Mouse (Mus musculus): ENCODE measurements at regions not wholly inside any gene's neighbourhood (a gene's known extent, or its start where the extent isn't known, plus 50 kb on each side); places are given as distances from the start of the nearest gene placed in this dataset.

DNA sequence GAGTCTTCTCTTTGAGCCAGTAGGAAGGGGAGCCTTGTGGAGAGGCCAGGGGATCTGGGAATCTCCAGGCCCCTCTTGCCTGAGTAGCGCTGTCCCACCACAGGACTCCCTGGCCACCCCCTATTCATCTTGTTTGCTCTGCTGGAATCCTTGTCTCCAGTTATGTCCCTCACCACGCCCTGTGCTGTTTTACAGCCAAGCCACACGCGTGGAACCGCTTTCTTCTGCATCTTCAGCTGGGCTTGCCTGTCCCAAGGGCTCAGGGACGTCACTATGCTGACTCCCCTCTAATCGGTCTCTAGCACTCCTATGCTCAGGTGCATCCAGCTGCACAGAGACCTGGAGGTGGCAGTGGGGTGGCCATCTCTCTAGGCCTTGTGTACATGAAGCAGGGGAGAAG lies 151.3 kb downstream of the Pja1 start:
- Histone ChIP-seq H3K9me3 (ENCODE audit: control insufficient read depth, low read length) (no peaks in the 10 kb centered on the region), H3K27ac (ENCODE audit: low read depth, low read length) (peak overlapping the region; percentile 71), H3K4me3 (ENCODE audit: low read length) (no peak overlapping the region), H3K4me2 (replicated peaks; ENCODE audit: low read depth, low read length) (no peak overlapping the region), H3K36me3 (ENCODE audit: control insufficient read depth, insufficient read depth, low read length) (no peaks in the 10 kb centered on the region), H3K9ac (ENCODE audit: low read depth, low read length) (no peak overlapping the region), H3K27me3 (ENCODE audit: control insufficient read depth, insufficient read depth, low read length) (no peaks in the 10 kb centered on the region; the same call in none of the 2 replicates), H3K4me1 (ENCODE audit: control insufficient read depth, insufficient read depth, low read length) (peaks cover 15% of the 10 kb centered on the region)
- no peak; the same call in 1 of the 2 replicates for ATAC-seq (ENCODE audit: low FRiP score, low TSS enrichment)
- 65% methylated on average over 7 of the region's 7 CpGs for WGBS

DNA sequence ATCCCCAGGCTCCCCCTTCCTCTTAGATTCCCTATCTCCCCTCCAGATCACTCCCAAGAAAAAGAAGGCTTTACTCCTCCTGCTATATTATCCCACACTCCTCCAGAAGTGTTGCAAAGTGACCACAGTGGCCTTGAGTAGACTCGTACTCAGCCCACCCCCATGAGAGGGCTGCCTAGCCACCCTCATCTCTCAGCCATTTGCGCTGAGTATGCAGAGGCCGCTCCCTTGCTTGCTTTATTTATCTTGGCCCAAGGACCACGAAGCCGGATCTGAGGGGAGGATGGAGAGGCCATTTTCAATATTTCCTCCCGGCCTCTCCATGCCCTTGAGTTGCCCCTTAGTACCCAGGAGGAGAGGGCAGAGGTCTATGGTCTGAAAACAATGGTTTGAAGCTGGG lies 151.9 kb downstream of the Pja1 start:
- H3K4me1 ChIP-seq (ENCODE audit: control insufficient read depth, insufficient read depth, low read length) = peaks cover 15% of the 10 kb centered on the region
- no peaks in the 10 kb centered on the region for H3K36me3 ChIP-seq (ENCODE audit: control insufficient read depth, insufficient read depth, low read length)
- H3K9me3 ChIP-seq (ENCODE audit: control insufficient read depth, low read length) = no peaks in the 10 kb centered on the region
- no peak overlapping the region for H3K4me3 ChIP-seq (ENCODE audit: low read length)
- peak; percentile 64 for ATAC-seq (ENCODE audit: low FRiP score, low TSS enrichment)
- no peak overlapping the region for H3K4me2 ChIP-seq (replicated peaks; ENCODE audit: low read depth, low read length)
- peak overlapping the region; percentile 71 for H3K27ac ChIP-seq (ENCODE audit: low read depth, low read length)
- WGBS = 38% methylated on average over 6 of the region's 6 CpGs
- H3K27me3 ChIP-seq (ENCODE audit: control insufficient read depth, insufficient read depth, low read length) = no peaks in the 10 kb centered on the region; the same call in none of the 2 replicates
- no peak overlapping the region for H3K9ac ChIP-seq (ENCODE audit: low read depth, low read length)

DNA sequence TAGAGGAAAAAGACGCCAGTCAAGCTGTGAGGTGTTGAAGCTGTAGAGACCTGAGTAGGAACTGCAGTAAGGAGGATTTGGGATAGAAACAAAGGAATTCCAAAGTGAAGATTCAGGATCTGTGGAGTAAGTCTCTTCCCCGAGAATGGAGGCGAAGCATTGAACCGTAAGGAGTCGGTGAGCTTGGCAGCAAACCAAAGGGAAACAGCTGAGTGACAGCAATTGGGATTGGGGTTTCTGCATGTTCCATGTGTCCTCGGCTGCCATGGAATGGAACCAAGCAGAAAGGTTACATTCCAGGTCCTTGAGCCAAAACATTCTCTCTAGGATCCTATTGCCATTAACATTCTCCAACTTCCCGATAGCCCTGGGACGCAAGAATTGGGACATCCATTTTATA lies 152.9 kb downstream of the Pja1 start:
- Histone ChIP-seq H3K27ac (ENCODE audit: low read depth, low read length) (peak overlapping the region; percentile 71; the same call in 1 of the 2 replicates), H3K27me3 (ENCODE audit: control insufficient read depth, insufficient read depth, low read length) (no peaks in the 10 kb centered on the region; the same call in none of the 2 replicates), H3K4me2 (replicated peaks; ENCODE audit: low read depth, low read length) (no peak overlapping the region), H3K9me3 (ENCODE audit: control insufficient read depth, low read length) (no peaks in the 10 kb centered on the region), H3K4me3 (ENCODE audit: low read length) (no peak overlapping the region), H3K36me3 (ENCODE audit: control insufficient read depth, insufficient read depth, low read length) (no peaks in the 10 kb centered on the region), H3K4me1 (ENCODE audit: control insufficient read depth, insufficient read depth, low read length) (peaks cover 15% of the 10 kb centered on the region), H3K9ac (ENCODE audit: low read depth, low read length) (no peak overlapping the region)
- ATAC-seq (ENCODE audit: low FRiP score, low TSS enrichment) = no peak
- WGBS = 51% methylated on average over 8 of the region's 8 CpGs

DNA sequence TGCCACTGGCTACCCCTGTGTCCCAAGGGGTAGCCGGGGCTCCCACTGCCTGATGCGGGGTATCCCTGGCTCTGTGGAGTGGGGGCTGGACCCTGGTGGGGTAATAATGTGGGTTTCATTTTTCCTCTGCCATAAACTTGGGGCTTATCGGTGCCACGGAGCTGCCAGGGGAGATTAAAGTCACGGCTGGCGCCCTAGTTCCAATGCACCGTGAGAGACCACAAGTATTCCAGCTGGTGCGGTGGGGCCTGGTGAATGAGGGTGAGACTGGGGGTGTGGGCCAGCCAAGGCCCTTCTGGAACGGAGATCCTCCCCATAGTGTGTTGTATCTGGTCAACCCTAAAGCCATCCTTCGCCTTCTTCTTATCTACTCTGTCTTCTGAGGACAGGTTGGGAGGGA lies 153.3 kb downstream of the Pja1 start:
- Histone ChIP-seq H3K9me3 (ENCODE audit: control insufficient read depth, low read length) (no peaks in the 10 kb centered on the region), H3K9ac (ENCODE audit: low read depth, low read length) (no peak overlapping the region), H3K4me3 (ENCODE audit: low read length) (no peak overlapping the region), H3K4me1 (ENCODE audit: control insufficient read depth, insufficient read depth, low read length) (peaks cover 15% of the 10 kb centered on the region), H3K27me3 (ENCODE audit: control insufficient read depth, insufficient read depth, low read length) (no peaks in the 10 kb centered on the region; the same call in none of the 2 replicates), H3K27ac (ENCODE audit: low read depth, low read length) (peak overlapping the region; percentile 71; the same call in 1 of the 2 replicates), H3K36me3 (ENCODE audit: control insufficient read depth, insufficient read depth, low read length) (no peaks in the 10 kb centered on the region), H3K4me2 (replicated peaks; ENCODE audit: low read depth, low read length) (no peak overlapping the region)
- no peak for ATAC-seq (ENCODE audit: low FRiP score, low TSS enrichment)
- 56% methylated on average over 10 of the region's 10 CpGs for WGBS

DNA sequence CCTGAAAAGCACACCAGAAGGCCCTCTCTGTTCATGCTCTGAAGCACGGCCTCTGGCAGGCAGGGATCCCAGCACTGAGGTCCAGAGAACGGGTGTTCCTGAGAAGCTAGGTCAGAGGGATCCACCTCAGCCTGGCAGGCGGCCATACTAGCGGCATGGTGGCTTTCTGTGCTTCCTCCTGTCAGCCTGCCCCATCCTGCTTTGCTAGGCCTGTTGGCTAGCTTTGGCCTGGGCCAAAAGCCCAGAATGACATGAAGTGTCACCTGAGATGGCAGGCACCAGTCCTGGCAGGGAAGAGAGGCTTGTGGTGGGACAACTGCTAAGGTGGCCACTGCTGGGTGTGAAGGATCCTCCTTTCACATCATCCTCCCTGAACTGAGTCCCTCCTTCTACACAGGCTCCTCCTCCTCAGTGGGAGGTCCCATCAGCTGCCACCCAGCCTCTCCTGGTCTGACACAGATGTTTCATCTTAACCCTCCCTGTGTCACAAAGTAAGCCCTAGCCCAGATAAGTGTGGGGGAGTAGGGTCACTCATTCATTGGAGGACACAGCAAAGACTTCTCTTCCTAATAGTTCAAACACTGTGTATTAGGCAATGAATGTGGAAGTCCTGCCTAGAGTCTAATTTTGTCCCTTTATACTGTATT lies 154.5 kb downstream of the Pja1 start:
- Histone ChIP-seq H3K9ac (ENCODE audit: low read depth, low read length) (no peak overlapping the region), H3K27me3 (ENCODE audit: control insufficient read depth, insufficient read depth, low read length) (no peaks in the 10 kb centered on the region; the same call in none of the 2 replicates), H3K27ac (ENCODE audit: low read depth, low read length) (peak overlapping the region; percentile 65), H3K4me1 (ENCODE audit: control insufficient read depth, insufficient read depth, low read length) (peaks cover 15% of the 10 kb centered on the region), H3K4me2 (replicated peaks; ENCODE audit: low read depth, low read length) (no peak overlapping the region), H3K36me3 (ENCODE audit: control insufficient read depth, insufficient read depth, low read length) (no peaks in the 10 kb centered on the region), H3K4me3 (ENCODE audit: low read length) (no peak overlapping the region), H3K9me3 (ENCODE audit: control insufficient read depth, low read length) (no peaks in the 10 kb centered on the region)
- 62% methylated on average over 4 of the region's 4 CpGs for WGBS
- ATAC-seq (ENCODE audit: low FRiP score, low TSS enrichment) = peak; percentile 76

DNA sequence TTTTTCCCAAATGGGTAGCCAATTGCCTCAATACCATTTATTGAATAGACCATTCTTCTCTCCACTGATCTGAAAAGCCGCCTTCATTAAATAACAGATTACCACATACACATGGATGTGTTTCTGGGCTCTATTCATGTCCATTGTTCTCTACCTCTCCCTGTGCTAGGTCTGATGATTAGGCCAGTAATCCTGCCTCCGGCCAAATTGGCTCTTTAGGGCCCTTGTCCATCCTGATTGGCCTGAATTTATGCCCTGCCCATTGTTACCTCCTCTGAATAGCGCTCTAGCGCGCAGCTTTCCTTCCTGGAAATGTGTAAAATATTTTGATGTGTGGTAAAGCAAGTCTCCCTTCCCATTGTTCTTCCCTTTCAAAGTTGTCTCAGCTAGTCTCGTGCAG lies 163.2 kb downstream of the Efnb1 start:
- no peak for ATAC-seq (ENCODE audit: low FRiP score, low TSS enrichment)
- Histone ChIP-seq H3K27ac (ENCODE audit: low read depth, low read length) (no peak overlapping the region), H3K36me3 (ENCODE audit: control insufficient read depth, insufficient read depth, low read length) (no peaks in the 10 kb centered on the region), H3K4me3 (ENCODE audit: low read length) (no peak overlapping the region), H3K9ac (ENCODE audit: low read depth, low read length) (no peak overlapping the region), H3K4me2 (replicated peaks; ENCODE audit: low read depth, low read length) (no peak overlapping the region), H3K4me1 (ENCODE audit: control insufficient read depth, insufficient read depth, low read length) (0 out of 2 replicates have a peak, but pooled peaks cover 1% of the 10 kb centered on the region), H3K9me3 (ENCODE audit: control insufficient read depth, low read length) (no peaks in the 10 kb centered on the region), H3K27me3 (ENCODE audit: control insufficient read depth, insufficient read depth, low read length) (no peaks in the 10 kb centered on the region; the same call in 1 of the 2 replicates)
- 48% methylated on average over 6 of the region's 6 CpGs for WGBS

DNA sequence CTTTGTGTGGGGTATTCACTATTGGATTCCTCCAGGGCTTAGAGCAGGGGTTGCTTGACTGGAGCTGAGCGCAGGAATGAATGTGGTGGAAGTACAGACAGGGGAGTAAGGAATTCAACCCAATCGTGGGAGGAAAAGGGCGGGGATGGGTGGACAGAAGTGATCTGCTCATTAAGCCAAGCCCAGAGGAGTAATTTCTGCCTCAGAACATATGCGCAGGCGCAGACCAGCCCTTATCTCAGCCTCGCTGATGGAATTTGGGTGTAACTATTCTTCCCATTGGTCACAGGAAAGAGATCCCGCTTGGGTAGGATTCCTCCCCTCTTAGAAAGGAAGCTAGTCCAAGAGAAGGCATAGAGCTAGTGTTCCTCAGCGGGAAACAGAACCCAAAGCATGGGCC lies 158.8 kb downstream of the Efnb1 start:
- no peak overlapping the region for H3K9ac ChIP-seq (ENCODE audit: low read depth, low read length)
- no peaks in the 10 kb centered on the region; the same call in 1 of the 2 replicates for H3K27me3 ChIP-seq (ENCODE audit: control insufficient read depth, insufficient read depth, low read length)
- peak; percentile 47 for ATAC-seq (ENCODE audit: low FRiP score, low TSS enrichment)
- H3K4me1 ChIP-seq (ENCODE audit: control insufficient read depth, insufficient read depth, low read length) = peaks cover 23% of the 10 kb centered on the region; the same call in 1 of the 2 replicates
- H3K4me3 ChIP-seq (ENCODE audit: low read length) = no peak overlapping the region
- H3K4me2 ChIP-seq (replicated peaks; ENCODE audit: low read depth, low read length) = no peak overlapping the region
- no peaks in the 10 kb centered on the region for H3K9me3 ChIP-seq (ENCODE audit: control insufficient read depth, low read length)
- 56% methylated on average over 8 of the region's 8 CpGs for WGBS
- no peak overlapping the region for H3K27ac ChIP-seq (ENCODE audit: low read depth, low read length)
- no peaks in the 10 kb centered on the region for H3K36me3 ChIP-seq (ENCODE audit: control insufficient read depth, insufficient read depth, low read length)

DNA sequence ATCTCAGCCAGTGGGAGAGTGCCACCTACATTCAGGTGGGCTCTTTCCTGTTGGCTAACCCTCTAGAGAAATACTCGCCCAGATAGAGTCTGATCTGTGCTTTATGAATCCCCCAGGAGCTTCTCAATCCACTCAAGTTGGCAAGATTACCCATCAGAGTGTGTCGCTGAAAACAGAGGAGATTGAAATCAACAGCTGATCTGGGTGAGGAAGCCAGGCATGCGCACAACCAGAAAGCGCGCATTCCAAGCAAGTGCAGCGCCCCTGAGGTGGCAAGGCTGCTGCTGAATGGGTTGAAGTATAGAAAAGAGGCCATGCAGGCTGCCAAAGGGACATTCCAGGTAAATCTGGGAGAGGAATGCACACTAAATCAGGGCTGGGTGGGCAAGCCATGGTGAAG lies 158.0 kb downstream of the Efnb1 start:
- H3K9me3 ChIP-seq (ENCODE audit: control insufficient read depth, low read length) = no peaks in the 10 kb centered on the region
- peaks cover 23% of the 10 kb centered on the region; the same call in 1 of the 2 replicates for H3K4me1 ChIP-seq (ENCODE audit: control insufficient read depth, insufficient read depth, low read length)
- ATAC-seq (ENCODE audit: low FRiP score, low TSS enrichment) = no peak
- no peak overlapping the region for H3K4me2 ChIP-seq (replicated peaks; ENCODE audit: low read depth, low read length)
- no peak overlapping the region for H3K9ac ChIP-seq (ENCODE audit: low read depth, low read length)
- 72% methylated on average over 6 of the region's 6 CpGs for WGBS
- H3K36me3 ChIP-seq (ENCODE audit: control insufficient read depth, insufficient read depth, low read length) = no peaks in the 10 kb centered on the region
- H3K4me3 ChIP-seq (ENCODE audit: low read length) = no peak overlapping the region
- H3K27me3 ChIP-seq (ENCODE audit: control insufficient read depth, insufficient read depth, low read length) = no peaks in the 10 kb centered on the region
- no peak overlapping the region for H3K27ac ChIP-seq (ENCODE audit: low read depth, low read length)

DNA sequence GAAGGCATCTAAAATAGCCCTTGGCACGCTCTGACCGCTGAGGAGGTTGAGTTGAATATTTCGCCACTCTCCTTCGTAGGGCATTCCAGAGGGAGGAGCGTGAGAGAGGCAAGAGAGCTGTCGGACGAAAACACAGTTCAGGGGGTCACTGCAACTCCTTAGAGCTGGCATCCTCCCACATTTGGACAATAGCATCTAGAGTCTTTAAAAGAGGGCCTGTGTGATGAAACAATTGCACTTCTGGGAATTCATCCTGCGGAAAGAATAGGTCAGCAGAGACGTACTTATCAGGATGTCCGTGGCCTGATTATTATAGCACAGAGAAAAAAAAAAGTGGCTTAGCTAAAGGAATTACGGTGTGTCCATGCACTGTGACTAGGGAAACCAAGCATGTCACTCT lies 156.8 kb downstream of the Efnb1 start:
- no peaks in the 10 kb centered on the region for H3K36me3 ChIP-seq (ENCODE audit: control insufficient read depth, insufficient read depth, low read length)
- H3K27ac ChIP-seq (ENCODE audit: low read depth, low read length) = 0 out of 2 replicates have a peak overlapping the region, but pooled peaks have one; percentile 81
- H3K4me1 ChIP-seq (ENCODE audit: control insufficient read depth, insufficient read depth, low read length) = peaks cover 23% of the 10 kb centered on the region; the same call in 1 of the 2 replicates
- H3K4me2 ChIP-seq (replicated peaks; ENCODE audit: low read depth, low read length) = no peak overlapping the region
- 52% methylated on average over 11 of the region's 11 CpGs for WGBS
- no peak overlapping the region for H3K9ac ChIP-seq (ENCODE audit: low read depth, low read length)
- ATAC-seq (ENCODE audit: low FRiP score, low TSS enrichment) = no peak
- no peaks in the 10 kb centered on the region for H3K27me3 ChIP-seq (ENCODE audit: control insufficient read depth, insufficient read depth, low read length)
- no peak overlapping the region for H3K4me3 ChIP-seq (ENCODE audit: low read length)
- H3K9me3 ChIP-seq (ENCODE audit: control insufficient read depth, low read length) = no peaks in the 10 kb centered on the region
